Mouse (Mus musculus) midbrain, embryonic 14.5 days (tissue): Measurements from ENCODE around the gene Smim17. TPM values are rescaled to one million over a fixed set of nuclear protein-coding genes. Genes with fewer than 3 reads are reported as not detected.

Experiments used
- ATAC-seq: fragments of 200-750 bp; cut with Nextera tagmentation; 2 replicates; pipeline ENCODE4 v1.8.0; 2017; ENCODE audit warnings: moderate number of reproducible peaks, moderate library complexity; ENCODE audit not compliant: low FRiP score, low TSS enrichment
- DNase-seq: peaks from one replicate; pipeline ENCODE4 v3.0.0-alpha.2; 2015
- H3K27ac ChIP-seq: fragments of 300-500 bp; sonication (generic); replicated peaks from 2 replicates; pipeline ENCODE4 v1.5.1; 2014; ENCODE audit warnings: mild to moderate bottlenecking, low read depth, low read length, moderate library complexity
- H3K27me3 ChIP-seq: fragments of 300-500 bp; sonication (generic); 2 replicates; pipeline ENCODE4 v1.6.1; 2014; ENCODE audit warnings: low read length, control low read depth, mixed read lengths; ENCODE audit not compliant: control insufficient read depth, insufficient read depth
- H3K36me3 ChIP-seq: fragments of 300-500 bp; sonication (generic); 2 replicates; pipeline ENCODE4 v1.6.1; 2014; ENCODE audit warnings: low read length, control low read depth; ENCODE audit not compliant: control insufficient read depth, insufficient read depth
- H3K4me1 ChIP-seq: fragments of 300-500 bp; sonication (generic); 2 replicates; pipeline ENCODE4 v1.6.1; 2014; ENCODE audit warnings: mild to moderate bottlenecking, antibody characterized with exemption, low read length, control low read depth; ENCODE audit not compliant: control insufficient read depth, insufficient read depth
- H3K4me2 ChIP-seq: fragments of 300-500 bp; sonication (generic); 2 replicates; pipeline ENCODE4 v1.6.1; 2014; ENCODE audit warnings: mild to moderate bottlenecking, low read length, moderate library complexity
- H3K4me3 ChIP-seq: fragments of 300-500 bp; sonication (generic); replicated peaks from 2 replicates; pipeline ENCODE4 v1.5.1; 2014; ENCODE audit warnings: low read depth, low read length
- H3K9ac ChIP-seq: fragments of 300-500 bp; sonication (generic); replicated peaks from 2 replicates; pipeline ENCODE4 v1.6.1; 2014; ENCODE audit warnings: mild to moderate bottlenecking, low read length, moderate library complexity
- H3K9me3 ChIP-seq: fragments of 300-500 bp; sonication (generic); 2 replicates; pipeline ENCODE4 v1.6.1; 2016; ENCODE audit warnings: low read length, control low read depth, mixed read lengths; ENCODE audit not compliant: control insufficient read depth
- WGBS: fragments of 180-500 bp; shearing (Covaris S2); extraction: QIAGEN DNeasy Blood & Tissue Kit; methylation state at CpG from one replicate; pipeline ENCODE4 v1.1.7; 2014; 5-methylcytosine and 5-hydroxymethylcytosine counted together
- polyA plus RNA-seq: library from polyadenylated mRNA; unstranded; fragments of >200 nt; fragmentation: Nextera tagmentation; extraction: Ambion mirVana; gene quantifications from 2 replicates; pipeline ENCODE4 v1.2.1, GENCODE M21; 2014

Smim17 gene
- 3.4 and 6.9 TPM in 2 replicates for polyA plus RNA-seq

GRCm38 (mm10) chr7:6397996-6398975 is at the start of gene Smim17:
Gene Smim17, plus strand, starts transcription at chr7:6398715.
- H3K27me3 ChIP-seq, result no peaks in the 10 kb centered on the region
- H3K9me3 ChIP-seq, result no peaks in the 10 kb centered on the region
- peak within 1 kb of the TSS; percentile 46 for H3K4me3 ChIP-seq
- ATAC-seq (peak; percentile 91), DNase-seq (peak; percentile 88)
- WGBS, result 29% methylated on average over 25 of the region's 25 CpGs
- no peak within 1 kb of the TSS; the same call in none of the 2 replicates for H3K27ac ChIP-seq
- H3K9ac ChIP-seq, result peak within 1 kb of the TSS; percentile 59
- H3K36me3 ChIP-seq, result peaks cover 26% of the 10 kb centered on the region
- H3K4me1 ChIP-seq, result peaks cover 4% of the 10 kb centered on the region; the same call in 1 of the 2 replicates
- H3K4me2 ChIP-seq, result peak within 1 kb of the TSS; percentile 74

GRCm38 (mm10) chr7:6358121-6358520 is 40.4 kb upstream of the Smim17 start:
- H3K27ac ChIP-seq, result no peak overlapping the region
- no peaks in the 10 kb centered on the region for H3K4me1 ChIP-seq
- 81% methylated on average over 2 of the region's 2 CpGs for WGBS
- ATAC-seq (no peak), DNase-seq (no peak)
- H3K9me3 ChIP-seq, result no peaks in the 10 kb centered on the region
- no peak overlapping the region for H3K9ac ChIP-seq
- peaks cover 18% of the 10 kb centered on the region for H3K36me3 ChIP-seq
- no peaks in the 10 kb centered on the region for H3K27me3 ChIP-seq
- H3K4me3 ChIP-seq, result no peak overlapping the region
- H3K4me2 ChIP-seq, result no peak overlapping the region

GRCm38 (mm10) chr7:6358937-6359590 is 39.5 kb upstream of the Smim17 start:
- no peak for ATAC-seq
- no peak overlapping the region for H3K9ac ChIP-seq
- H3K27ac ChIP-seq, result peak overlapping the region; percentile 37
- no peaks in the 10 kb centered on the region for H3K27me3 ChIP-seq
- H3K9me3 ChIP-seq, result no peaks in the 10 kb centered on the region
- peaks cover 8% of the 10 kb centered on the region for H3K36me3 ChIP-seq
- no peak overlapping the region for H3K4me2 ChIP-seq
- H3K4me1 ChIP-seq, result peaks cover 6% of the 10 kb centered on the region; the same call in 1 of the 2 replicates
- DNase-seq, result peak; percentile 93
- no peak overlapping the region for H3K4me3 ChIP-seq
- 57% methylated on average over 10 of the region's 10 CpGs for whole genome bisulfite sequencing

GRCm38 (mm10) chr7:6360477-6361060 is 37.9 kb upstream of the Smim17 start:
- Histone ChIP-seq H3K4me3 (no peak overlapping the region), H3K36me3 (no peaks in the 10 kb centered on the region), H3K27me3 (no peaks in the 10 kb centered on the region), H3K4me1 (peaks cover 7% of the 10 kb centered on the region; the same call in 1 of the 2 replicates), H3K9me3 (no peaks in the 10 kb centered on the region), H3K9ac (no peak overlapping the region), H3K27ac (no peak overlapping the region), H3K4me2 (no peak overlapping the region)
- no peak for DNase-seq
- no peak for ATAC-seq
- WGBS, result 11% methylated on average over 9 of the region's 9 CpGs

GRCm38 (mm10) chr7:6361756-6362155 is 36.8 kb upstream of the Smim17 start:
- peak overlapping the region; percentile 72 for H3K9ac ChIP-seq
- H3K27me3 ChIP-seq, result no peaks in the 10 kb centered on the region
- H3K27ac ChIP-seq, result peak overlapping the region; percentile 96
- H3K9me3 ChIP-seq, result no peaks in the 10 kb centered on the region
- H3K4me3 ChIP-seq, result peak overlapping the region; percentile 48
- H3K4me2 ChIP-seq, result peak overlapping the region; percentile 72
- WGBS, result 19% methylated on average over 7 of the region's 7 CpGs
- H3K36me3 ChIP-seq, result no peaks in the 10 kb centered on the region
- peaks cover 7% of the 10 kb centered on the region; the same call in 1 of the 2 replicates for H3K4me1 ChIP-seq
- no peak for DNase-seq
- ATAC-seq, result no peak

GRCm38 (mm10) chr7:6362268-6363046 is 36.1 kb upstream of the Smim17 start:
- ATAC-seq, result peak; percentile 91
- peak overlapping the region; percentile 72 for H3K9ac ChIP-seq
- peak overlapping the region; percentile 48 for H3K4me3 ChIP-seq
- H3K9me3 ChIP-seq, result no peaks in the 10 kb centered on the region
- H3K27ac ChIP-seq, result peak overlapping the region; percentile 96
- H3K4me1 ChIP-seq, result peaks cover 7% of the 10 kb centered on the region; the same call in 1 of the 2 replicates
- no peaks in the 10 kb centered on the region for H3K36me3 ChIP-seq
- DNase-seq, result peak; percentile 98
- no peaks in the 10 kb centered on the region for H3K27me3 ChIP-seq
- under 1% methylated on average over 38 of the region's 38 CpGs for WGBS
- H3K4me2 ChIP-seq, result peak overlapping the region; percentile 72

GRCm38 (mm10) chr7:6363047-6363488 is 35.4 kb upstream of the Smim17 start, which contains the start of gene Zfp78:
Gene Zfp78, plus strand, starts transcription at chr7:6363280.
- Histone ChIP-seq H3K9me3 (no peaks in the 10 kb centered on the region), H3K27ac (peak within 1 kb of the TSS; percentile 96), H3K4me1 (peaks cover 7% of the 10 kb centered on the region; the same call in 1 of the 2 replicates), H3K36me3 (no peaks in the 10 kb centered on the region), H3K4me2 (peak within 1 kb of the TSS; percentile 72), H3K27me3 (no peaks in the 10 kb centered on the region), H3K4me3 (peak within 1 kb of the TSS; percentile 48), H3K9ac (peak within 1 kb of the TSS; percentile 72)
- ATAC-seq (peak; percentile 84), DNase-seq (peak; percentile 97)
- WGBS, result under 1% methylated on average over 23 of the region's 23 CpGs
